Mouse (Mus musculus) adrenal gland, adult 2 months (tissue): ENCODE data around the gene Unc93b1. TPM values are rescaled to one million over a fixed set of nuclear protein-coding genes. Genes with fewer than 3 reads are reported as not detected.

ENCODE experiments used
- DNase-seq: peaks from one replicate; pipeline ENCODE4 v3.0.0; 2021
- polyA plus RNA-seq: library from polyadenylated mRNA; depleted of rRNA; stranded (reverse); fragments of >200 nt; gene quantifications from 2 replicates; pipeline ENCODE4 v1.2.3, GENCODE M21; 2012; rRNA removed
- total RNA-seq, 2 experiments: library from RNA; stranded (reverse); gene quantifications; 2 replicates each; pipeline ENCODE4 v1.2.3; 2021

Unc93b1 gene
- total and polyA plus RNA-seq, 3 experiments, result 48.3 to 186 (median 59.2) TPM

DNA sequence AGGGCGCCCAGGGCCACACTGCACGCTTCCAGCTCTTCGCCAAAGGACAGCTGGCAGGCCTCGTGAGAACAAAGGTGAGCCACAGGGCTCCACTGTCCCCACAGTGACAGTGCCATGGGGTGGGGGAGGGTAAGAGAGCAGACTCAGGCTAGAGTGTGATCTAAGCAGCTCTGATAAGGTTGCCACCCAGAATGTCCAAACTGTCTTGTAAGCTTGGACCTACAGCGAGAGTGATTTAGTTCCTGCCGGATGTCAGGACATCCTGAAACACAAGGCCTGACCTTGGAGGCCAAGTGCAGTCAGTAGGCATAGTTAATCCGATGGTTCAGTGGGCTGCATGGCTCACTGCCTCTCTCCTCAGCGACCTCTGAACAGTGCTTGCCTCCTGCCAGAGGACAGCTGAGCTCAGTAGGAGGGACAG, 50.3 kb downstream of the Unc93b1 start:
- peak; percentile 79 for DNase-seq

DNA sequence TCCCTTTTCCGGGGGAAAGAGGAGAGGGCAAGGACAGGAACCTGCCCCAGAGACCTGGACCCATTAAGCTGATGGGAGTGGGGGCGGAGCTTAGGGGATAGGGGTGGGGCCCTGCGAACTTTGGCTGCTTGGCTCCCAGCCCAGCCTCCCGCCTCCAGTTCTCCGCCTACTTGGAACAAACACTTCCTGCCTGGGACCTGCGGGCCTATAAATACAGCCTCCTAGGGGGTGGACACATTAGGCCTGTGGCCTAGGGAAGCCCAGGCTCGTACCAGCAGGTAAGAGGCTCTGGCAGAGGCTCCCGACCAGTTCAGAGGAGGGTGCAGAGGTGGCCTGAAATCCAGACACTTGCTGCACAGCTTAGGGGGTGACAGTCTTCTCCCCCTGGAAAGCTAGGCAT, 51.3 kb downstream of the Unc93b1 start, which contains the start of gene Acy3:
Gene Acy3, plus strand, starts transcription at position 237 of the 400 bp plus-strand sequence.
- peak; percentile 92 for DNase-seq

DNA sequence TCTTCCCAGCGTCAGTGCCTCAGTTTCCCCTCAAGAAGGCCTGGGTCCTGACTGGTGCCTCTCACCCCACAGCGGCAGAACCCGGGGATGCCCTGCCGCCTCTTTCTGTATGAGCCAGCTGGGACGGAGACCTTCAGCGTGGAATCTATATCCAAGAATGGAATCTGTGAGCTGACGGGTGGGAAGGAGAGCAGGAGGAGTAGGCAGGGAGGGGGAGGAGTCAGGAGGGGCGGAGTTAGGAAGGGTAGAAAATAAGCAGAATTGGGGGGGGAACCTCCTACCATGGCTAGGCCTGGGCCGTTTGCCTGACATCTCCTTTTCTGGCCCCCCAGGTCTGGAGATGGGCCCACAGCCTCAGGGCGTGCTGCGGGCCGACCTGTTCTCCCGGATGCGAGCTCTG, 53.1 kb downstream of the Unc93b1 start:
- no peak for DNase-seq

DNA sequence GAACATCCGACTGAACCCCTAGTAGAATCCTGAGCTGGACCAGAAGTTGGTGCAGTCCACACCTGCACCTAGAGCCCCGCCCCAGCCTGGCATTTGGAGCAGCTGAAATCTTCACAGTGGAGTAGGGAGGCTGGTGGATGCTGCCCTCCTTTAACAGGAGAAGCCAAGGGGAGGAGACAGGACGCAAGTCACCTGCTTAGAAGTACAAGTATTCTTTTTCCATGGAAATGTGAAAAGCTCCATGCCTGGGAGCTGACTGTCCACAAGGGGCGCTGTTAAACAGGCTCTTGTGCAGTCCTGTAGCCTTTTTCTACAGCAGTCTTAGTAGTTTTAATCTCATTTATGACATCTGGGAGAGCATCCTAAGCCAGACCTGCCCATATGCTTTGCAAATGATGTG, 53.8 kb downstream of the Unc93b1 start:
- DNase-seq, result no peak

DNA sequence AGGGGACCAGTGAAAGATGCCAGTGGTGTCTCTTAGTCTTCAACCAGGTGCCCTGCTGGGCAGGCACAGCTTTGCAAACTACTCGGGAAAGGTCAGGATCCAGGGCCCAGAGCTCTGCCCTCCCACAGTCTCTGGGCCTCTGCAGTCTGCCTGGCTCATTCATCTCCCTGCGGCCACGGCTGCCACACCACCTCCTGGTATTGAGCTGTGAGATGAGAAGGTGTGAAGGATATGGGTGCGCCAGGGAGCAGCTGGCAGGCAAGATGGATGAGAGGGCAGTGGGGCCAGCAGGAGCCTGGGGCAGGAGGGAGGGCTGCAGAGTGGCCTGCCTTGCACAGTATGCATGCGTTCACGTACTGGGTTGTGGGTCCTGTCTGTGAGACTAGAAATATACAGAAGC, 55.8 kb downstream of the Unc93b1 start:
- no peak for DNase-seq

DNA sequence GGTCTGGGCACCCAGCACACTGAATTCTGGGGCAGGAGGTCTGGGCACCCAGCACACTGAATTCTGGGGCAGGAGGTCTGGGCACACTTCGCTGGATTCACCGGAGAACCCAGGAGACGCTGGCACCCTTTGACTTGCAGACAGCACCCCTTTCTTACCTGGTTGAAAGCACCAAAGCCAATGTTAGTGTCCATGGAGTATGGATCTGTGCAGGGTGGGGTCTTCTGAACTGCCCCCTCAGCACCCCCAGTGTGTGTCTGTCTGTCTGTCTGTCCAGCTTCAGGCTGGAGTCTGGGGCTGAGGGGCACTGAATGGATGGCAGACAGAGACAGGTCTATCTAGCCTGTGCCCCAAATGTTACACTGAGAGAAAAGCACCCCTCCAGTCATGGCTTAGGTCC, 56.6 kb downstream of the Unc93b1 start:
- no peak for DNase-seq

DNA sequence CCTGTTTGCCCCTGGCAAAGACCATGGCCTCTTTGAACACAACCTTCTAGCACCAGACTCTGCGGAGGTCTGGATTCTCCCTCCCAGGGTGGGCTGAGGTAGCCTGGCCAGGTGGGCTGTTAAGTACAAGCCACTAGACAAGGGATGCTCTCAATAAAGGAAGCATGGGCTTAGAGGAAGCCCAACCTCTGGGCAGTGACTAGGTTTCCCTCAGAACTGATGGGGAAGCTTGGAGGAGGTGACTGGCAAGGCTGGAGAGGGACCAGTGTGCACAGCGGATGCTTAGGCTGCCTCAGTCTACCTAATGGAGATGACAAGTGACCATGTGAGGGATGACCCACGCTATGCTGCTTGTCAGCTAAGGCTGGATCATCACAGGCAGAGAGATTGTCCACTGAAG, 57.0 kb downstream of the Unc93b1 start:
- no peak for DNase-seq

DNA sequence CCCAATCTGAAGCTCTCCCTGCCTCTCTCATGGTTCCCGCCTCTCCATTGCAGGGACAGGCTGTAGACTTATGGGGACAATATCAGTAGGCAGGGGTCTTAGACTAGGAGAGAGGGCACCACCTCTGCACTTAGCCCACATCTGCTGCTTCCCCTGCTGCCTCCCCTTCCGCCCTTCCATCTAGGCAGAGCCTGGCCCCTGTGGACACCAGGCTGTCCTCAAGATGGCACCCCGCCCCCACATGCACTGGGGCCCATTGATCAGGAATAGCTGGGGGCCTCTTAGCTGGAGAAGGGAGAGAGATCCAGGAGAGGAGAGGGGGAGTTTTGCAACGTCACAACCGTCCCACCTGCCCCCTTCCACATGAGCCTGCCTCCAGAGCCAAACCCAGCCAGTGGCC, 57.4 kb downstream of the Unc93b1 start, which contains the start of gene Tbx10:
Gene Tbx10, plus strand, starts transcription at position 337 of the 400 bp plus-strand sequence.
- no peak for DNase-seq

DNA sequence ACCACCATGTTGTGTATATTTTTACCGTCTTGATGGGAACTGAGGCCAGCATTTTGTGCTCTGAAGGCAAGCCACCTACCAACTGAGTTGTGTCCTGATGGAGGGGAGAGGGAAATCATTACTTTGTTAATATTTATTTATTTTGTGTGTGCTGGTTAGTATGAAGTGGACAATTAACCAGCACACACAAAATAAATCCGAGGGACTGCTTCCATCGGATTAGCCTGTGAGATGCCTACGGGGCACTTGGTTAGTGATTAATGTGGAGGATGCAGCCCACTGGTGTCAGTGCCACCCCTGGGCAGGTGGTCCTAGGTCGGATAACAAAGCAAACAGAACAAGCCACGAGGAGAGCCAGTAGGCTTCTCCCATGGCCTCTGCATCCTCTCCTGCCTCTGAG, 59.9 kb downstream of the Unc93b1 start:
- DNase-seq, result no peak

DNA sequence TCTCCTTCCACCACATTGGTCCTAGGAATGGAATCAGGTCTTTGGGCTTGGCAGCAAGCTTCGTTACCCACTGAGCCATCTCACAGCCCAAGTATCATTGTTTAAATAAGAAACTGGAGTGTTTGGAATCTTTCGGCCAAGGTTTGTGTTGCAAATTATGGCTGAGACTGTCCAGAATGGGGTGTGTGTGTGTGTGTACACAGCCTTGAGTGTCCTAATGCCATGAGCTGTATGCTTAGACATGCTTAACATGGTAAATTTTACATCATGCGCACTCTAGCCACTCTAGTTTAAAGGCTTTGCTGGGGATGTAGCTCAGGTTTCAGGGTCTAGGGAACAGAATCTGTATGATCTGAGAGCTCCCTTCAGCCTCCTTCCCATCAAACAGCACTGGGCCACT, 60.5 kb downstream of the Unc93b1 start:
- DNase-seq, result no peak

DNA sequence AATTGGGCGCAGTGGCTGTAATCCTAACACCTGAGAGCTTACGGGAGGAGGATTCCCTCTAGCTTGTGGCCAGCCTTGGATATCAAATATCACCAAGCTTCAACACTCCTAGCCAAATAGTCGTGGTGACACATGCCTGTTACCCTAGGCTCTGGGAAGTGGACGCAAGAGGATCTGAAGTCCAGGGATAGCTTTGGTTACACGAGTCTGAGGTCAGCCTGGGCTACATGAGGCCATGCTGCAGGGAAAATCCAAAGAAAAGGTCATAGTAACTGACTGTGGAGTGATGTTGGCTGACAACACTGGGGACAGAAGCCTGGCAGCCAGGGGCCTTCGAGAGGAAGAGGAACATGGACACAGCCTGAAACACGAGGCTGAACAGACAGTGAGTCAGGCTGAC, 61.1 kb downstream of the Unc93b1 start:
- no peak for DNase-seq

DNA sequence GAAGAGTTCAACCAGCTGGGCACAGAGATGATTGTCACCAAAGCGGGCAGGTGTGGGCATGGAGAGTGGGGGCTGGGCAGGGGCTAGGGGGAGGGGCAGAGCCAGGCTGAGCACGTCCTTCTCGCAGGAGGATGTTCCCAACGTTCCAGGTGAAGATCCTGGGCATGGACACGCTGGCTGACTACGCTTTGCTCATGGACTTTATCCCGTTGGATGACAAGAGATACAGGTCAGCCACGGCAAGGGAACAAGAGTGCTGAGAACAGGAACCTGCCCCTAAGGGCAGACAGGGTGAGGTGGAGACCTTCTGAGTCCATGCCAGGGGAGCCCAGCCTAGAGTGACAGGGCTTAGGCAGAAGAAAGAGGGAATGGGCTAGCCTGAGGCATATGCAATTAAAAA, 61.8 kb downstream of the Unc93b1 start:
- DNase-seq, result no peak

DNA sequence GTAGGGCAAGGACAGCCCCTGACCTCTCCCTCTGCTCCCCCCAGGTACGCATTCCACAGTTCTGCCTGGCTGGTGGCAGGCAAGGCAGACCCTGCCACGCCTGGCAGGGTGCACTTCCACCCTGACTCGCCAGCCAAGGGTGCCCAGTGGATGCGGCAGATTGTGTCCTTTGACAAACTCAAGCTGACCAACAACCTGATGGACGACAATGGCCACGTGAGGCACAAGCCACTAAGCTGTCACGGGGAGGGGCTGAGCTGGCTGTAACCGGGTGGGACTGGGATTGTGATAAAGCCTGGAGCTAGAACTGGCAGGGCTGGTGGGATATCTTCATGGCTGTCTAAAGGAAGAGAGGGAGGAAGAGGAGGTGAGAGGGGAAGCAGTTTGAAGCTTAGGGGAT, 62.2 kb downstream of the Unc93b1 start:
- no peak for DNase-seq

DNA sequence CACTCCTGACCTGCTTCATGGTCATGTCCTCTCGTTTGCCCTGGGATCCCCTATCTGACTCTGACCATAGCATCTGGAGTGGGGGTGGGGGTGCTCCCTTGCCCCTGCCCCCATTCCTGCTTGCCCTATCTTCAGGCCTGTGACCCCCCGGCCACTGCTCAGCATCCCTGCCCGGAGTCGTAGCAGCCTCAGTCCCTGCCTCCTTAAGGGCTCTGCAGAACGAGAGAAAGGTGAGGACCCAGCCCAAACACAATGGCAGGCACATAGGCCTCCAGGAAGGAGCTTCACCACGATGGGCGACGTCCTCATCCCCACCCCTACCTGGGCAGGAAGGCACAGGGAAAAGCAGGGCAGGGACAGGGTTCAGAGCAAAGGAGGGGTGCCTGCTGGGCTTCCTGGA, 63.3 kb downstream of the Unc93b1 start:
- no peak for DNase-seq

Other genes starting within 250 kb of the Unc93b1 start
- 100 to 1,000 TPM in 1 of 2 experiments, 10 to 100 TPM in 1; 92.7 to 111 TPM for gene Lrp5, start 248.6 kb upstream of the Unc93b1 start, total RNA-seq
- 103 and 113 TPM in 2 replicates for gene Lrp5, start 248.6 kb upstream of the Unc93b1 start, polyA plus RNA-seq
- gene 1810055G02Rik, start 226.9 kb upstream of the Unc93b1 start, total RNA-seq, result 10 to 100 TPM; 27.9 to 37.8 TPM
- 43.3 and 46.3 TPM in 2 replicates for gene 1810055G02Rik, start 226.9 kb upstream of the Unc93b1 start, polyA plus RNA-seq
- 10 to 100 TPM; 40.6 to 52.5 TPM for gene Kmt5b, start 167.8 kb upstream of the Unc93b1 start, total RNA-seq
- gene Kmt5b, start 167.8 kb upstream of the Unc93b1 start, polyA plus RNA-seq, result 14.2 and 14.9 TPM in 2 replicates
- gene Chka, start 83.4 kb upstream of the Unc93b1 start, total RNA-seq, result 100 to 1,000 TPM in 1 of 2 experiments, 10 to 100 TPM in 1; 42.1 to 124 TPM
- 149 and 154 TPM in 2 replicates for gene Chka, start 83.4 kb upstream of the Unc93b1 start, polyA plus RNA-seq
- gene Tcirg1, start 28.1 kb upstream of the Unc93b1 start, total RNA-seq, result 10 to 100 TPM; 63.5 to 84.6 TPM
- 181 and 204 TPM in 2 replicates for gene Tcirg1, start 28.1 kb upstream of the Unc93b1 start, polyA plus RNA-seq
- 100 to 1,000 TPM; 376 to 380 TPM for gene Ndufs8, start 22.4 kb upstream of the Unc93b1 start, total RNA-seq
- 391 and 420 TPM in 2 replicates for gene Ndufs8, start 22.4 kb upstream of the Unc93b1 start, polyA plus RNA-seq
- gene Aldh3b1, start 5.4 kb upstream of the Unc93b1 start, total RNA-seq, result 100 to 1,000 TPM in 1 of 2 experiments, 10 to 100 TPM in 1; 26.6 to 136 TPM
- gene Aldh3b1, start 5.4 kb upstream of the Unc93b1 start, polyA plus RNA-seq, result 115 and 188 TPM in 2 replicates
- under 1 TPM; 0.38 to 0.63 TPM for gene Aldh3b3, start 23.5 kb downstream of the Unc93b1 start, total RNA-seq
- gene Aldh3b3, start 23.5 kb downstream of the Unc93b1 start, polyA plus RNA-seq, result 0.43 and 0.54 TPM in 2 replicates
- gene Aldh3b2, start 37.1 kb downstream of the Unc93b1 start, total RNA-seq, result 10 to 100 TPM; 12.2 to 15.2 TPM
- 4.0 and 7.6 TPM in 2 replicates for gene Aldh3b2, start 37.1 kb downstream of the Unc93b1 start, polyA plus RNA-seq
- 10 to 100 TPM; 16.5 to 22.7 TPM for gene Acy3, start 51.4 kb downstream of the Unc93b1 start, total RNA-seq
- 80.5 and 96.1 TPM in 2 replicates for gene Acy3, start 51.4 kb downstream of the Unc93b1 start, polyA plus RNA-seq
- not detected for gene Tbx10, start 57.6 kb downstream of the Unc93b1 start, total RNA-seq
- gene Tbx10, start 57.6 kb downstream of the Unc93b1 start, polyA plus RNA-seq, result not detected in 2 replicates
- gene Nudt8, start 65.4 kb downstream of the Unc93b1 start, total RNA-seq, result 10 to 100 TPM; 25.1 to 27.0 TPM
- 36.7 and 65.9 TPM in 2 replicates for gene Nudt8, start 65.4 kb downstream of the Unc93b1 start, polyA plus RNA-seq
- gene Gm49405, start 65.4 kb downstream of the Unc93b1 start, total RNA-seq, result under 1 TPM; 0.55 to 0.69 TPM
- gene Gm49405, start 65.4 kb downstream of the Unc93b1 start, polyA plus RNA-seq, result 1.3 and 2.0 TPM in 2 replicates
- 1 to 10 TPM; 1.1 to 1.8 TPM for gene Doc2g, start 68.1 kb downstream of the Unc93b1 start, total RNA-seq
- gene Doc2g, start 68.1 kb downstream of the Unc93b1 start, polyA plus RNA-seq, result 6.2 and 9.3 TPM in 2 replicates
- 100 to 1,000 TPM; 260 to 445 TPM for gene Ndufv1, start 77.6 kb downstream of the Unc93b1 start, total RNA-seq
- 145 and 150 TPM in 2 replicates for gene Ndufv1, start 77.6 kb downstream of the Unc93b1 start, polyA plus RNA-seq
- gene Gstp1, start 102.8 kb downstream of the Unc93b1 start, total RNA-seq, result 100 to 1,000 TPM; 401 to 452 TPM
- gene Gstp1, start 102.8 kb downstream of the Unc93b1 start, polyA plus RNA-seq, result 752 and 925 TPM in 2 replicates
- gene Gstp2, start 110.8 kb downstream of the Unc93b1 start, total RNA-seq, result 10 to 100 TPM; 57.2 to 61.4 TPM
- 7.9 and 13.8 TPM in 2 replicates for gene Gstp2, start 110.8 kb downstream of the Unc93b1 start, polyA plus RNA-seq
- gene Gstp3, start 124.4 kb downstream of the Unc93b1 start, total RNA-seq, result 1 to 10 TPM in 1 of 2 experiments, under 1 TPM in 1; 0.62 to 2.3 TPM
- 0.79 and 0.83 TPM in 2 replicates for gene Gstp3, start 124.4 kb downstream of the Unc93b1 start, polyA plus RNA-seq
- gene Cabp2, start 146.4 kb downstream of the Unc93b1 start, total RNA-seq, result not detected
- gene Cabp2, start 146.4 kb downstream of the Unc93b1 start, polyA plus RNA-seq, result not detected in 2 replicates
- 100 to 1,000 TPM; 128 to 131 TPM for gene Cdk2ap2, start 162.0 kb downstream of the Unc93b1 start, total RNA-seq
- 339 and 371 TPM in 2 replicates for gene Cdk2ap2, start 162.0 kb downstream of the Unc93b1 start, polyA plus RNA-seq
- 10 to 100 TPM; 87.4 to 87.6 TPM for gene Pitpnm1, start 164.8 kb downstream of the Unc93b1 start, total RNA-seq
- gene Pitpnm1, start 164.8 kb downstream of the Unc93b1 start, polyA plus RNA-seq, result 164 and 171 TPM in 2 replicates
- gene Aip, start 190.7 kb downstream of the Unc93b1 start, total RNA-seq, result 100 to 1,000 TPM; 102 to 134 TPM
- gene Aip, start 190.7 kb downstream of the Unc93b1 start, polyA plus RNA-seq, result 89.5 and 99.3 TPM in 2 replicates
- under 1 TPM; 0.09 to 0.17 TPM for gene Gpr152, start 204.6 kb downstream of the Unc93b1 start, total RNA-seq
- 0.10 and 0.18 TPM in 2 replicates for gene Gpr152, start 204.6 kb downstream of the Unc93b1 start, polyA plus RNA-seq
- under 1 TPM; 0.29 to 0.69 TPM for gene Cabp4, start 208.8 kb downstream of the Unc93b1 start, total RNA-seq
- gene Cabp4, start 208.8 kb downstream of the Unc93b1 start, polyA plus RNA-seq, result 0.12 and 0.26 TPM in 2 replicates
- gene Coro1b, start 213.4 kb downstream of the Unc93b1 start, total RNA-seq, result 100 to 1,000 TPM; 154 to 202 TPM
- 199 and 225 TPM in 2 replicates for gene Coro1b, start 213.4 kb downstream of the Unc93b1 start, polyA plus RNA-seq
- 1 to 10 TPM; 2.5 to 5.7 TPM for gene Ptprcap, start 218.4 kb downstream of the Unc93b1 start, total RNA-seq
- gene Ptprcap, start 218.4 kb downstream of the Unc93b1 start, polyA plus RNA-seq, result 54.9 and 57.6 TPM in 2 replicates
- 10 to 100 TPM; 27.6 to 39.5 TPM for gene Rps6kb2, start 228.2 kb downstream of the Unc93b1 start, total RNA-seq
- 48.3 and 60.8 TPM in 2 replicates for gene Rps6kb2, start 228.2 kb downstream of the Unc93b1 start, polyA plus RNA-seq
- 1 to 10 TPM; 2.9 to 5.8 TPM for gene Carns1, start 240.3 kb downstream of the Unc93b1 start, total RNA-seq
- 3.8 and 5.1 TPM in 2 replicates for gene Carns1, start 240.3 kb downstream of the Unc93b1 start, polyA plus RNA-seq